Mouse (Mus musculus): ENCODE results near the gene Gstcd. TPM values are rescaled to one million over a fixed set of nuclear protein-coding genes. Genes with fewer than 3 reads are reported as not detected.

The Gstcd gene
- polyA plus RNA-seq, 1 experiment from 2014 or later: 7.8 TPM

DNA sequence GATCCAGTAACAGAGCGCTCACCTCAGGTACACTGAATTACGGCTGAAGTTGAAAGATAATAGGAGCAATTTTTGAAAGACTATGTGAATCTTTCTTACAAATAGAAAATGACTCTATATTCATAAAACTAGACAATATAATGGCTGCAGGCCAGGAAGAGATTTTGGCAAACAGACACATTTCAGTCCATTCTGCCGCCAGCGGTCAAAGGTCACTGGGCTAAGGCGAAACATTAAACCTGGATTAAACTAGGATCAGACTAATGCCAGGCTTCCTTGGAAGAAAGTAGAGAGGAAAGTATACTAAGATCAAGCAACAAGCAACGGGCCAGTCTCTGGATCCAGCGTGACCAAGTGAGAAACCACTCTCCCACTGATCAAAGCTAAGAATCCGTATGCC is 152.8 kb downstream of the Gstcd start:
- ATAC-seq (ENCODE audit: low read depth): no peak
- Histone ChIP-seq H3K9me3 (ENCODE audit: control insufficient read depth, low read length) (no peaks in the 10 kb centered on the region), H3K9ac (ENCODE audit: low read length) (no peak overlapping the region), H3K4me1 (replicated peaks; ENCODE audit: control insufficient read depth, insufficient read depth, low read length) (peaks cover 24% of the 10 kb centered on the region), H3K4me2 (ENCODE audit: low read depth, low read length) (no peak overlapping the region), H3K36me3 (ENCODE audit: control insufficient read depth, insufficient read depth, low read length) (peaks cover 3% of the 10 kb centered on the region; the same call in 1 of the 2 replicates), H3K27ac (ENCODE audit: low read length) (no peak overlapping the region), H3K27me3 (ENCODE audit: control insufficient read depth, insufficient read depth, low read depth, low read length) (no peaks in the 10 kb centered on the region), H3K4me3 (ENCODE audit: low read length) (no peak overlapping the region)
- 65% methylated on average over 8 of the region's 8 CpGs for WGBS

GRCm38 (mm10) chr3:132934649-132935048 is 157.2 kb downstream of the Gstcd start:
- H3K9ac ChIP-seq (ENCODE audit: low read length): no peak overlapping the region
- H3K4me2 ChIP-seq (ENCODE audit: low read depth, low read length): no peak overlapping the region
- H3K36me3 ChIP-seq (ENCODE audit: control insufficient read depth, insufficient read depth, low read length): no peaks in the 10 kb centered on the region
- ATAC-seq (ENCODE audit: low read depth): 0 out of 2 replicates have a peak, but pooled peaks have one; percentile 32
- H3K4me1 ChIP-seq (replicated peaks; ENCODE audit: control insufficient read depth, insufficient read depth, low read length): peaks cover 22% of the 10 kb centered on the region
- no peak overlapping the region for H3K27ac ChIP-seq (ENCODE audit: low read length)
- WGBS: 34% methylated on average over 2 of the region's 2 CpGs
- no peak overlapping the region for H3K4me3 ChIP-seq (ENCODE audit: low read length)
- no peaks in the 10 kb centered on the region for H3K27me3 ChIP-seq (ENCODE audit: control insufficient read depth, insufficient read depth, low read depth, low read length)
- H3K9me3 ChIP-seq (ENCODE audit: control insufficient read depth, low read length): no peaks in the 10 kb centered on the region

Other genes with a start within 250 kb of the Gstcd start
- gene Npnt, start 141.7 kb downstream of the Gstcd start, polyA plus RNA-seq (2015; fragmentation: Nextera tagmentation; extraction: Ambion mirVana): 135 and 143 TPM in 2 replicates
- gene Ints12, start 193 bp downstream of the Gstcd start, polyA plus RNA-seq (2015; fragmentation: Nextera tagmentation; extraction: Ambion mirVana): 20.5 and 24.3 TPM in 2 replicates
- gene Arhgef38, start 142.9 kb upstream of the Gstcd start, polyA plus RNA-seq (2015; fragmentation: Nextera tagmentation; extraction: Ambion mirVana): 1.2 and 1.5 TPM in 2 replicates
- gene Ppa2, start 218.1 kb upstream of the Gstcd start, polyA plus RNA-seq (2015; fragmentation: Nextera tagmentation; extraction: Ambion mirVana): 111 and 113 TPM in 2 replicates

All from lung, embryonic 16.5 days (tissue).